Mouse (Mus musculus) erythroblast, embryonic 14.5 days (primary cell): ENCODE results near the gene Pigl.

Experiments used
- GATA1 ChIP-seq: IDR thresholded peaks from 2 replicates; pipeline ENCODE4 v1.6.1; 2012; ENCODE audit warnings: low read length, inconsistent platforms, mixed read lengths
- TAL1 ChIP-seq: IDR thresholded peaks from 3 replicates; pipeline ENCODE4 v1.6.1; 2012; ENCODE audit warnings: low read length, inconsistent platforms, mixed read lengths

GRCm38 (mm10) chr11:62550227-62550685, 92.0 kb downstream of the Pigl start:
- TF ChIP-seq GATA1: no peak
- TF ChIP-seq TAL1: no peak
